Mouse (Mus musculus) right cerebral cortex, adult 18-20 months (tissue): ENCODE results near the gene Igf2bp1.

ENCODE experiments used
- DNase-seq: peaks from one replicate; pipeline ENCODE4 v3.0.0; 2022; ENCODE audit warnings: mixed read lengths

The Igf2bp1 gene

DNA sequence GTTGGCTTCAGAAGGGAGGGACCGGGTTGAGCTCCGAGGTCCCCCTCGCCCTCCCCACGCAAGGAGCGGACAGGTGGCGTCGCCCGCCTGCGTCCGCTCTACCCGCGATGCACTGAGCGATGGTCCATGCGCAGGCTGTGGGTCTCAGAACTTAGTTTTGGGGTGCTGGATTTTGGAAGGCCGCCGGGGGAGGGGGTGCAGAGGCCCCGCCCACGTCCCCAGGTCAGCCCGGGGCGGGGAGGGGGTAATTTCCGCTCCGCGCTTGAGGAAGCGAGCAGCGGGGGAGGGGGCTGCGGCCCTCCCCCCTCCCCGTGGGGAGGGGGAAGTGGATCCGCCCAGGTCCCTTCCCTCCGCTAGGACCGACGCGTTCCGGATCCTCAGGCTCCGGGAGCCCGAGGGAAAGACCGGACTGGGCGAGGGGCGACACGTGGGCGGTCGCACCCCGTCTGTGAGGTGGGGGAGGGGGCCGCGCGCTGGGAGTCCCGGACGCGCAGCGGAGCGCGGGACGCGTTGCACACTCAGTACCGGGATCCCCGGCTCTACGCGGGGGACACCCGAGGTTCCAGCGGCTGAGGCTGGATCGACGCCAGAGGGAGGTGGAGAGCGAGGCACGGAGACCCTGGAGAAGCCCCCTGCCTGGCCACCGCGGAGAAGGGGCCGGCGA is 1.2 kb upstream of the Igf2bp1 start:
- DNase-seq: no peak

DNA sequence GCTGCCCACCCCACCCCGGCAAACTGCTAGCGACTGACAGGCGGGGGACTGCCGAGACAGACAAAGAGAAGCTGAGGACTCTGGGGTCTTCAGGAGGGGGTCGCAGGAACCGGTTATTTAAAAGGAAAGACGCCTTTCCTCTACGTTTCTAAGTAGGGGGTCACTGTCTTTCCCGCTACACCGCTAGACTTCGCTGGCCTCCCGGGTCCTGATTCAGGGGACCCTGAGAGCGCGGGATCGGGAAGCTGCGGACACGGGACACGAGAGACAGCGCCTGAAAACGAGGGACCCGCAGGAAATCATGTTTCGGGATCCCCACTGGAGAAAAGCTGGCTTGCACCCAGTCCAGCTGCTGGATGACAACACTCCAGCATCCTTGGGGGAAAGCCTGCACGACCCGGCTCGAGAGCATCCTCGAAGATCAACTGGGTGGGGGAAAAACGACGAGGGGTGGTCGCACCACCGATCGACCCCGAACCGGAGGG is 669 bp upstream of the Igf2bp1 start:
- DNase-seq: no peak

DNA sequence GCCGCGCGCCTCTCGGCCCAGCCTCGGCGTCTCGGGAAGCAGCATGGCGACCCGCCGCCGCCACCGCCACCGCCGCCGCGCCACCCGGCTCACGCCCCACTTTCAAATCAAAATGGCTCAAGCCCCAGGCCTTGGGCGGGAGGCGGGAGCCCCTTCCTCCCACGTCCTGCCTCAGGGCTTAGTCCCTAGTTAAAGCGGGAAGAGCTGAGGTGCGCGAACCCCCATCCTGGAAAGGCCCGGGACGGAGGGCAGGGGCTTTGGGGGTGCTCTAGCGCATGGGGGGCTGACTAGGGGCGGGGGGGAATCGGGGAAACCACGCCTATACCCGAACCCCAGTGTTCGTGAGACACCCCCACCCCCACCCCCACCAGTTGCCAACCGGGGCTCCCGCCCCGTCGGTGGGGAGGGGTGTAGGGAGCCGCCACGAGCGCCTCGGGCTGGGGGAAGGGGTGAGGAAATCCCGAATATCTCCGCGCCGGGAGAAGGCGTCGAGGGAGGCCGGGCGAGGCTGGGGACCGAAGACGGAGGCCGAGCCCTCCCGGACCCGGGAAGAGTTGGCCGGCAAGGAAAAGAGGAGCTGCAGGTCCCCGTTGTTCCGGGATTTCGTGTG is 842 bp downstream of the Igf2bp1 start:
- no peak for DNase-seq

DNA sequence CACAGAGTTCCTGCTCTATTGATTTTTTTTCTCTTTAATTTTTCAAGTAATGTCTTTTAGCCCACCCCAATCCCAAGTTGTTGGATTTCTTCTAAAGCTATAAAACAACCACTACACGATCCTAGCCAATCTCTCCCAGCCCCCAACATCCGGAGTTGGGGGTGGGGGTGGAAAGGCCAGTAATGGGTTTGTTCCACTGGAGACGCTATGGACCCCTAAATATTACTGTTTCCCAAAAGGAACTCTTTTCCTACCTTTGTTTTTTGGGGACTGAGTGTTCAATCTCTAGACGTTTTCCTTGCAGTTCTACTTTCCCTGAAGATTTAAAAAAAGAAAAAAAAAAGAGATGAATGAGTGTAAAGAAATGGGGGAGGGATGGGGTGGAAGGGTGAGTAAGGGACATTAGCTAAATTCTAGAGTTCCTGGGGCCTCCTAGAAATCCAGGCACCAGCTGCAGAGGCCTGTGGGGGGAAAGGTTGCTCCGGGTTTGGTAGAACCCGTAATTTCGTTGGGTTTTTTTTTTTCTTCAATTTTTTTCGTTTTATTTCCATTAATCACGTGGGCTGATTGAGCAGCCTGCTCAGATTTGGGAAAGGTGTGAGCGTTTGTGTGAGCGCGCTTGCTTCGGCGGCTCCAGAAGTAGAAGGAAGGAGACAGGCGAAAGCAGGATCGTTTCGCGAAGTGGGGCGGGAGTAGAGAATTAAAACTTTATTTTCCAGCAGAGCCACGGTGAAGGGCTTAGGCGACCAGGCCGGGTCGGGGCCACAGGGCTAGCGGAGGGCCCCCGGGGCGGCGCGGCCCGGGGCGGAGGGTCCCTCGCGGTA is 1.6 kb downstream of the Igf2bp1 start:
- no peak for DNase-seq

DNA sequence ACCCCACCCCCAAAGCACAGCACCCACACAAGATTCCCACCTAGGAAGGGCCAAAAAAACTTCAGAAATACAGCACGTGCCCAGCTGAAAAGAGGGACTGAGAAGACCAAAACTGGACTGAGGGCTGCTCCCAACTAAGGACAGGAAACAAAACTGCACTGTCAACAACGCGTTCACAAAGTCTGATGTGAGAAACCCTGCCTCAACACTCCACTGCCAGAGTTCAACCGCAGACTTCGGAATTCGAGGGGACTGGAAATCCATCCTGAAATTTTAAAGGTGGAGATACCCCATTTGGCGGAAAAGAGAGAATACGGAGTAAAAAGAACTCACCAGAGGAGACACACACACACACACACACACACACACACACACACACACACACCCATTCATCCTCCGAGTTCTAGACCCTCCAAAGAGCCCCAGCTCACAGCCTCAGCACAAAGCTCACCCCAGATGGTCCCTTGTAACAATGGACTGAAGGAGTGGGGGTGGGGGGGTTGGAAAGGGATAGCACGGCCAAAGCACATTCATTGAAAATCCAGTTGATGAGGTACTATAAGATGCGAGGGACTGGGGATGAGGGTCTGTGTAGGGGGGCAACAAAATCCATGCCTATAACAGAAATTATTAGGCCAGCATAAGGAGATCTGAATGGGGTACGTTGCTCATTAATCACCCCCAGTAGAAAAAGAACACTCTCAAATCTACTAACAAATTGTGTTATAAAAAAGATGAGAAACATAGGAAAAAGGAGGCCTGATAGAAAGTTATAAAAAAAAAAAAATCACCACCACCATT is 2.4 kb downstream of the Igf2bp1 start:
- no peak for DNase-seq

DNA sequence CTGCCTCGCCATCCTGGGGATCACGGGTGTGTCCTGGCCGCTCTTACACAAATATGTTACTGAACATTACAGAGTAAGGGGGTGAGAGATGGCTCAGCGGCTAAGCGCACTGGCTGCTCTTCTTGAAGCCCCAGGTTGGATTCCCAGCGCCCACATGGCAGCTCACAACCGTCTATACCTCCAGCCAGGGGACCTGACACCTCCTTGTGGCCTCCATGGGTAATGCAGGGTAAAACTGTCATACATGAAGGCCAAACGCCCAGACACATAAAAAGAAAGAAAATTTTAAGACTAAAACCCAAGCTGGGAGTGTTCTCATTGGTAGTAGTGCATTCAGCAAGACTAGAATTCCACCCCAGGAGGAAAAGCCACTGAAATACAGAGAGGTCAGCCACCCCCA is 11.6 kb downstream of the Igf2bp1 start:
- DNase-seq: no peak

DNA sequence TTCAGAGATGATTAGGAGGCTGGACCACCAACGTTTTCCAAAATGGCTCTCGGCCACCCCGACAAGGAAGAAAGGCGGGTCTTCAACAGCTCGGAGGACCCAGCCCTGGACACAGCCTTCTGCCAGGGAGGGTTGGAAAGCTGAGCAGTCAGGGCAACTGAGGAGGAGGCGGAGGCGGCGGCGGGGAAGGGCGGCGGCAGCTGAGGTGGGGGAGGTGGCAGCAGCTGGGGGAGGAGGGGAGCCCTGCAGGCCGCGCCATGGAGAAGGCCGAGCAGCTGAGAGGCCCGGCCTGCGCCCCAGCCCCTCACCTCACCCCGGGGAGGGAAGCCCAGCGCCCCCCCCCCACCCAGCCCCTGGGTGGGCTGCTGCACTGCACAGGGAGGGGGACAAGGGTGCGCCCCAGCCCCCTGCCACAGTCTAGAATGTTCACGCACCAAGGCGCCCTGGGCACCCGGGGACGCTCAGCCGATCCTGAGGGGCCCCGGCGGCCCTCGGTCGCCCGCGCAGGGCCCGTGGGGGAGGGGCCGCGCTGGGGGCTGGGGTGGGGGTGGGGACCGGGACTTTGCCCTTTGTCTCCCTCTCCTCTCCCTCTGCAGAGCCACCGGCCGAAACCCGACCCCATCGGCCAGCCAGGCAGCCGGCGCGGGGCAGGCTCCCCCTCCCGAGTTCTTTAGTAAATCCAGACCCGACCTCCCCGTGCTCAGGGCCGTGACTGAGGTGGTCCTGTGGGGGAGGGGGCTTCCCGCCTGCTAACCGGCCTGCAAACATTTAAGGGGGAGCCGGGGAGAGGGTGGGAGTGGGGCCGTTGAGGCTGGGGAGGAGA is 14.6 kb downstream of the Igf2bp1 start:
- no peak for DNase-seq

DNA sequence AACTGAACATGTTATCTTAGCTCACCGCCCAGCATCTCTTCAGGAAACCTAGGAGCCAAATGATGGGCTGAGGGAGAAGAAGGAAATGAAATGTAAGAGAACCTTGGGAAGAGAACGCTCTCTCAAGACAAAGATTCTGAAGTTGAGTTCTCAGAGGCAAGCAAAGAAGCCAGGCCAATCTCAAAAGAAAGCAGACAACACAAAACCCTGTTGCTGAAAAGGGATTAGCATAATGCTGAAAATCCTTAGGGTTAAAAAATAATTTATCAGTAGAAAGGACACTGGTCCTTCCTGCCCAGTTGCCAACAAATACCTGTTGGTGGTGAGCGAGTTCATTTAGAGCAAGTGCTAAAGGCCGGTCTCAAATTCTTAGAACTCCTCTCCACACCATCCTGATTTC is 15.3 kb downstream of the Igf2bp1 start:
- no peak for DNase-seq

DNA sequence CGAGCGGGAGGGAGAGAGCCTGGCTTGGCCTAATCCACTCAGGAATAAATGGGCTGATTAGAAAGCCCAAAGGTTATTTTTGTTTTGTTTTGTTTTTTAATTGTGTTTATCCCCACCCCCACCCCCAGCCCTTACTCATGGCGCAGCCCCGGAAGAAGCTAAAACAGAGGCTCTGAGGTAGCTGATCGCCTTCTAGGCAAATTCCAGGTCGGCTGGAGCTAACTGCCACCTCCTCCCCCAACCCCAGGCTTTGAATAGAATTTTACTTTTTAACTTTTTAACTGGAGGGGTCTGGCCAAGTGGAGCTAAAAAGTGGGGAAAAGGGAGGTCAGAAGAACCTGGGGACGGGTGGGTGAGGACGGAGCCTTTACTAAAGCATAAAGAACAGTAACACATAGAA is 15.9 kb downstream of the Igf2bp1 start:
- no peak for DNase-seq

DNA sequence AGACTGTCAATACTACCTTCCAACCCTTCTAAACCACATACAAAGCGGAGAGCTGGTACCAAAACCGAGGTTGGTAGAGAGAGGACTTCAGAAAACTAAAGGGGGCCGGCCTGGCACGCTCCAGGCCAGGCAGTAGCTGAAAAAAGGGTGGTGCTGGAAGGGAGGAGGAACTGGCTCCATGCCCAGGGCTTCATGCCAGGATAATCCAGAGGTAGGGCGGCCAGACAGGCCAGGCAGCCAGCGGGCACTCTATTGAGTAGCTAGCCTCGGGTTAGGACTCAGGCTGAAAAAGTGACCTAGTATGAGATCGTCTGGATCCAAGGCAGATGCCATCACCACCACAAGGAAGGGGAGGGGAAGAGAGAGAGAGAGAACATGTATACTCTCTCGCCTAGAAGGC is 17.2 kb downstream of the Igf2bp1 start:
- DNase-seq: no peak

DNA sequence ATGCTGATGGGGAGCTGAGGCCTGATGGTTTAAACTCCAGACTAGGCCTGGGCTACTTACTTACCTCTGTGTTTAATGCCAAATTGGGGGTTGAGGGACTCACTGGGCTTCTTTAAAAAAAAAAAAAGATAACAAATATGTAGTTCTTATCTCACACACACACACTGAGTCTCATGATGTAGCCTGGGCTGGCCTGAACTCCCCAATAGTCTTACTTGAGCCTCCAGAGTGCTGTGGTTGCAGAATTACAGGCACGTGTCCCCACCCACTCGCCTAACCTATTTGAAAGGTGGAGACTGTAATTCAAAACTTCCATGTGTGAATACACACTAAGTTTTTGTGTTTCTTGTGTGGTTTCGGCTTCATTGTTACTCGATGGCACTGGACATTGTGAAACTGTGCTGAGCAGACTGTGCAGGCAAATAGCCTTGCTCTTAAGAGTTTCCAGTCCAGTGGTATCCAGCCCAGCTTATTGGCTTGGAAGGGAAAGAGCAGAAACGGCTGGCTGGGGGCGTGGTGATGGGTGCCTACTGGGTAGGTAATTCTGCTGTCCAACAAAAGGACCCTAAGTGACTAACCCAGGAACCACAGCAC is 17.8 kb downstream of the Igf2bp1 start:
- DNase-seq: no peak

DNA sequence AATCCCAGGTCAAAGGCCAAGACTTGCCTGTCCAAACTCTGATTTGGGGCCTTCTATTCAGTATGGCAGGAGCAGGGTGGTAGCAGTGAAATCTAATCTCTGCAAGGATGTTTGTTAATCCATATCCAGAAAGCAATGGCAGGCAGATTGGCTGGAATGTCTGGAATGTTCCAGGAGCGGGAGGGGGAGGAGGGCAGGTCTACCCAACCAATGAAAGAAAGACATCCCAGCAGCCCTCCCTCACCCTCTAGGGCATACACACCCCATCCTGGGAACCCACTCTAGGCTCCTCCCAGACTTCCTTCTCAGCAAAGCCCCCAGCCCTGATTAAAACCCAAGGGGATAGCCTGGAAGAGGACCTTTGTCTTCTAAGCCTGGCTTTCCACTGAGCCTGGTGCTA is 23.3 kb downstream of the Igf2bp1 start:
- no peak for DNase-seq

DNA sequence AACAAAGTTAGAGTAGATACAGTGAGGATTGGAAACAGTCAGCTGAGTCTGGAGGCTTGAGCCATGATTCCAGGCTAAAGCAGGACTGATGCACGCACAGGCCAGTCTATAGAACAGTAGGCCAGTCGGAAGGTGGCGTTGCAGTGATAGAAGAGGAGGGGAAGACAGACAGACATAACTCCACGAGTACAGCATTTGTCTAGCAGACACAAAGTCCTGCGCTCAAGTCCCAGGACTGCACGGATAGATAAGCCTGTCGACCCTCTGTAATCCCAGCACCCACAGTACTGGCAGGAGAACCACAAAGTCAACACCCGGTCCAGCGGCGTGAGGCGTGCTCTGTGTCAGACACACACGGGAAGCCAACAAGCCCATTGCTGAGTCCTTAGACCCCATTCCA is 23.9 kb downstream of the Igf2bp1 start:
- no peak for DNase-seq

DNA sequence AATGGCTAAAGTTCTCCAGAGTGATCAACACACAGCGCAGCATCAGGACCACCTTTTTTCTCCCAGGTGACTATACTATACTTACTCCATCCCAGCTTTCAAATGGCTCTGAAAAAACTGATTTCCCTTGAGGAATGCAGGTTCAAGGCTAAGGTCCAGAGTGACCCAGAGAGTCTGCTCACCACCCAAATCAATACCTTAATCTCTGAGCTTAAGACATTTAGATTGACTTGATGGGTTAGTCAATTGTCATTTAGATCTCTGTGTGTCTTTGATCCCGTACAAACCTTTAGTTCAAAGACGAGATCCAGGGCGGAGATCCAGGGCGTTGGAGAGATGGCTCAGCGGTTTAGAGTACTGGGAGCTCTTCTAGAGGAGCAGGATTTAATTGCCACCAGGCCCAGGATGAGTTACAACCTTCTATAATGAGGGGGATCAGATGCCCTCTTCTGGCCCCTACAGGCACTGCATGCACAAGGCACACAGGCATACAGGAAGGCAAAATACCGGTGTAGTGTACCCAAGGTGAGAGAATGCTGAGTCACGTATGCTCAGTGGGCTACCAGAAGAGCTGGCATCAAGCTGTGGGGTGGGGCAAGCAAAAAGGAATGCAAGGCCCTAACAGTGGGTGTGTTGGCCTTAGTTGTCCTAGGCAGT is 24.9 kb downstream of the Igf2bp1 start:
- no peak for DNase-seq

DNA sequence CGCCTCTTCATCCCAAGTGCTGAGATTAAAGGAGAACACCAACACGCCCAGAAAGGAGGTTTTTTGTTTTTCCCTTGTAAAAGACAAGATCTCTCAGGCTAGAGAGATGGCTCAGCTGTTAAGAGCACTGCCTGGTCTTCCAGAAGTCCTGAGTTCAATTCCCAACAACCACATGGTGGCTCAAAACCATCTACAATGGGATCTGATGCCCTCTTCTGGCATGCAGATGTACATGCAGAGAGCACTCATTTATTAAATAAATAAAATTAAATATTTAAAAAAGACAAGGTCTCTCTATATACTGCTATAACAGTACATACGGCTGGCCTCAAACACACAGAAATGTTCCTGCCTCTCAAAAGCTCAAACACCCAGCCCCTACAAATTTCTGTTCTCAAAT is 27.3 kb downstream of the Igf2bp1 start:
- DNase-seq: no peak

DNA sequence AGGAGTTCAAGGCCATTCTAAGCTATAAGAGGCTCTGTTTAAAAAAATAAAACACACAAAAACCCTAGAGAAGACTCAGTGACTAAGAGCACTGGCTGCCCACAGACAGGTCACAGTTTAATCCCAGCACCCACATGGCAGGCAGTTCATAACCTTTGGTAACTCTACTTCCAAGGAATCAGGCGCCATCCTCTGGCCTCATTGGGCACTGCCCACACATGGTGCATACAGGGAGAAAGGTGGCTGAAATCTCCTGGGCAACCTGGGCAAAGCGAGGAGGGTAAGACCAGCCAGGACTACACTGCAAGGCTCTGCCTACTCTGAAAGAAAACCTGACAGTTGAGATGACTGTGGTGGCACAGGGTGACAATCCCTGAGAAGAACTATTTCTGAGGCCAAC is 29.4 kb downstream of the Igf2bp1 start:
- no peak for DNase-seq

DNA sequence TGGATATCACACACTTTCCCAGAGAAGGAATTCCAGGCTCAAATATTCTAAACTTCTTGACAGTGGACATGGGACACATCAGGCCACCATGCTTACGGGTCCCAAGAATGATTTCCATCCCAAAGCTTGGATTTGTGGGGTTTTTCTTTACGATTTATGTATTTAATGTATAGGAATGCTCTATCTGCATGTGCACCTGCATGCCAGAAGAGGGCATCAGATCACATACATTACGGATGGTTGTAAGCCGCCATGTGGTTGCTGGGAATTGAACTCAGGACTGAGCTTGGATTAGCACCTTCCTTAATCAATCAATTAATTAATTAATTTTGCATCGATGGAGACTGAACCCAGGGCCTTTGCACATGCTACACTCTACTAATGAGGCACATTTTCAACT is 30.0 kb downstream of the Igf2bp1 start:
- DNase-seq: no peak

DNA sequence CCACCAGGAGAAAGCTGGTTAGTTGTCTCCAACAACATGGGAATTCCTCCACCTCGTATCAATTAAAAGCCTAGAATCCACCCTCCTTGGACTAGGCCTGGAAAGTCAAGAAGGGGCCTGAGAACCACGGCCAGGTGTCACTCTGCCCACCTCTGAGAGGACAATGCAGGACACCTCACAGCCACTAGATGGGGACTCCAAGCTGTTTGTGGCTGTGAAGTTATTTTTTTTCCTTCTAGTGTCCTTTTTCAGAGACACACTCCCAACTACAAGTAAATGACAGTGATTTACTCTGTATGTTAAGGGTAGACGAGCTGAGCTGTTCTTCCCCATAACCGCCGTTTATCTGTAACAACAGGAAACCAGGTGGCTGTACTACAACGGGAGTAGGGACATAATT is 32.6 kb downstream of the Igf2bp1 start:
- DNase-seq: no peak

DNA sequence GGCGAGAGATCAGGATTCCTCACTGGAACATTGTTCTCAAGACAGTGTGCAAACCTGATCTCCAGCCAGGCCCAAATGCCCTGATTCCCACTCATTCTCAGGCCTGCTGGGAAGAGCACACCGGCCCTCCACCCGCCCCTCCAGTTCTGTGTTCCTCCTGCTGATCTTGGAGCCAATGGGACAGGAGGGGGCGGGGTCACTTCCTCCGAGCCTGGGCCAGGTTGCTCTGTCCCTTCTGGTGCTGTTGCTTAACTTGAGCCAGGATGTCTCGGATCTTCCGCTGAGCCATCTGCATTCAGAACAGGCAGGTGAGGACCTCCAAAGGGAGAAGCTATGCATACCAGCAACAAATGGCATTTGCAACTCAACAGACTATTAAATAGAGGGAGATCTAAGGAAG is 42.4 kb downstream of the Igf2bp1 start:
- DNase-seq: no peak

DNA sequence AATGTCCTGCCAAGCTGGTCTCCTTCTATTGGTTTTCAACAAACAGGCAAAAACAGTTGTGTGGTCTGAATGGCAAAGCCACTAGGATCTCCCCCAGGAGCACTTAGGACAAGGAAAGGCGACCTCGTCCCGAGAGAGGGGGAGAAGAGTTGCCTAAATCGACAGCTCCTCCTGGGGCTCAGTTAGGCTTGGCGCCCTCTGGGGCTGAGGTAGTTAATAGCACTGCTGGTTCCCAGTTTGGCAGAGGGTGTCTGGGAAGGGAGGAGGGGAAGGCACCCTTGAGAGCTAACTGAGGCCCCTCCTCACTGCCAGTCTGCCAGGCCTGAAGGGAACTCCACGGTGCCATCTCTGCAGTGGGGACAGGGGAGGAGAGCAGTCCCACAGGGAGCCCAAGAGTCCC is 46.6 kb downstream of the Igf2bp1 start:
- DNase-seq: no peak

DNA sequence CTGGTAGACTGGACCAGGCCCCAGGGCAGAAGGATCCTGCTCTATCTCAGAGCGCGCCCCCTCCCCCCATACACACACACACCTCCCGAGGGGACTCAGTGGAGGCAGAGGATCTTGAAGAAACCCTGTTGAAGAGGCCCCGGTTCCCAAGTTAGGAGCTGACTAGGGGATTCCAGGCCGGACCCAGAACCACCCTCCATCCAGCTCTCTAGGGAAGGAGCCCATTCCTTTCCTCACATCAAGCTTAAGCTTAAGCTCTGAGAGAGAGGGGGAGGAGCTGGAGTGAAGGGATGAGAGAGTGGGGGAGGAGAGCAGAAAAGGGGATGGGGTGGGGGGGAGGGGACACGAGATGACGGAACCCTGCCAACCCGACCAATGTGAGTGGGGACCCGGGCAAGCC is 47.5 kb downstream of the Igf2bp1 start:
- no peak for DNase-seq
